Mouse (Mus musculus) gastrocnemius, adult 8-10 months (tissue): Measurements from ENCODE around the gene E2f2. TPM values are rescaled to one million over a fixed set of nuclear protein-coding genes. Genes with fewer than 3 reads are reported as not detected.

Experiments
- DNase-seq, 2 experiments: peaks; one replicate each; pipeline ENCODE4 v3.0.0; 2022; ENCODE audit warnings: low spot score in 2 of 2
- total RNA-seq, 4 experiments: library from RNA; stranded (reverse); gene quantifications; 2 replicates each; pipeline ENCODE4 v1.2.4; 2022

E2f2 gene
- total RNA-seq, 4 experiments from 2014 or later: 0.85 to 1.7 (median 1.5) TPM

GRCm38 (mm10) chr4:136144126-136144926 is 27.9 kb upstream of the E2f2 start:
- DNase-seq: peak; percentile 44 to 65

GRCm38 (mm10) chr4:136144927-136145292 is 27.3 kb upstream of the E2f2 start:
- DNase-seq: no peak

GRCm38 (mm10) chr4:136145362-136145885 is 26.8 kb upstream of the E2f2 start:
- DNase-seq: no peak

- DNase-seq: no peak
These were observed 26.0 kb upstream of the E2f2 start for GRCm38 (mm10) chr4:136145991-136146711.

DNA sequence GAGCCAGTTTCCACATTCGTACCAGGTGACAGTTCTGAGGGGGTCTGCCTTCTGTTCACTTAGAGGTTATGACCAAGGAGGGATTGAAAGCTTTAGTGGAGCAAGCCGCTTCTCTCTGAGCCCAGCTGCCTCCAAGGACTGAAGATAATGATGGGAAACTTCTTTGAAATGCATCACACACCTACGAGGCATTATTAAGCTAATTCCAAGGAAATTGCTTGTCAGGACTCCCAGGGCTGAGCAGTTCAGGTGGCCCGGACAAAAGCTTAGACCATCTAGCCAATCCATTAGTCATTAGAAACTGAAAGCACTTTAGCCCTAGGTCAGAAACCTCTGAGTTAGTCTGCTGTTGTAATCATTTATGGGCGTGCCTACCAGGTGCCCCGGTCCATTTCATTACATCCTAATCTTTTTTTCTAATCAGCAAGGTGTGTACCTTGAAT is 25.5 kb upstream of the E2f2 start:
- DNase-seq: no peak

GRCm38 (mm10) chr4:136147436-136148135 is 24.6 kb upstream of the E2f2 start:
- peak; percentile 77 to 85 for DNase-seq

- DNase-seq: peak in 1 of 2 experiments; percentile 49
These were observed 23.7 kb upstream of the E2f2 start for GRCm38 (mm10) chr4:136148342-136149044.

DNA sequence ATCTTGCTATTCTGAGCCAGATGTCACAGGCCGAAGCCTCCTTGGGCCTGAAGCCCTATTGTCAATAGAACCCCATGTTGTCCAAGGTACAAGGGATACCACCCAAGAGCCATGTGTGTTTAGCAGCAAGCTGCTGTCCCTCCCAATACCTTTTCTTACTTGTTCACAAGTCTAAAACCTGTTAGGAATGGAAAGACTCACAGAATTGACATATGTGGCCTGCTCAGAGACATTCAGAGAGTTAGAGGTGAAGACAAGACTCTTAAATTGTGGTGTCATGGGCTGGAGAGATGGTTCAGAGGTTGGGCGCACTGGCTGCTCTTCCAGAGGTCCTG is 23.2 kb upstream of the E2f2 start:
- DNase-seq: no peak

DNA sequence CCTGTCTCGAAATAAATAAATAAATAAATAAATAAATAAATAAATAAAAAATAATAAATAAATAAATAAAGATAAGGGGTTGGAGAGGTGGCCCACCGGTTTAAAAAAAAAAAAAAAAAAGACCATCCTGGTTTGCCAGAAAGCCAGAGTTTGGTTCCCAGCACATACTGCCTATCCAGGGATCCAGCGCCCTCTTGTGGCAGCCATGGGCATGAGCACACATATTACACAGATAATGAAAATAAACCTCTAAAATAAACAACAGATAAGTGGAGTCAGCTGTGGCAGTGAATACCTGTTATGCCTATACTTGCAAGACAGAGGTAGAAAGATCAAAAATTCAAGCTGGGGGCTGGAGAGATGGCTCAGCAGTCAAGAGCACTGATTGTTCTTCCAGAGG is 22.5 kb upstream of the E2f2 start:
- DNase-seq: no peak

- DNase-seq: no peak
These were observed 21.6 kb upstream of the E2f2 start for GRCm38 (mm10) chr4:136150596-136150995.

DNA sequence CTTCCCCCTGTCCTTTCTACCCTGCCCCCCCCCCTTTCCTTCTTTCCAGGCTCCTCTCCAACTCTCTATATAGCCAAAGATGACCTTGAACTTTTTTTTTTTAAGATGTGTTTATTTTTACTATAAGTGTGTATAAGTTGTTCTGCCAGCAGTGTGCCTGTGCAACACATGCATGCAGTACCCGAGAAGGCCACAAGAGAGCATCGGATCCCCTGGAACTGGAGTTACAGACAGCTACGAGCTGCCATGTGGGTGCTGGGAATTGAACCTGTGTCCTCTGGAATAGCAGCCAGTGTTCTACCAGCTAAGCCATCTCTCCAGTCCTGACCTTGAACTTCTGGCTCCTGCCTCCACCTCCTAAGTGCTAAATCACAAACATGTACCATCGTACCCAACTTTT is 19.4 kb upstream of the E2f2 start:
- no peak for DNase-seq

GRCm38 (mm10) chr4:136154462-136154861 is 17.7 kb upstream of the E2f2 start:
- no peak for DNase-seq

- no peak for DNase-seq
These were observed 13.7 kb upstream of the E2f2 start for GRCm38 (mm10) chr4:136158498-136158897.

DNA sequence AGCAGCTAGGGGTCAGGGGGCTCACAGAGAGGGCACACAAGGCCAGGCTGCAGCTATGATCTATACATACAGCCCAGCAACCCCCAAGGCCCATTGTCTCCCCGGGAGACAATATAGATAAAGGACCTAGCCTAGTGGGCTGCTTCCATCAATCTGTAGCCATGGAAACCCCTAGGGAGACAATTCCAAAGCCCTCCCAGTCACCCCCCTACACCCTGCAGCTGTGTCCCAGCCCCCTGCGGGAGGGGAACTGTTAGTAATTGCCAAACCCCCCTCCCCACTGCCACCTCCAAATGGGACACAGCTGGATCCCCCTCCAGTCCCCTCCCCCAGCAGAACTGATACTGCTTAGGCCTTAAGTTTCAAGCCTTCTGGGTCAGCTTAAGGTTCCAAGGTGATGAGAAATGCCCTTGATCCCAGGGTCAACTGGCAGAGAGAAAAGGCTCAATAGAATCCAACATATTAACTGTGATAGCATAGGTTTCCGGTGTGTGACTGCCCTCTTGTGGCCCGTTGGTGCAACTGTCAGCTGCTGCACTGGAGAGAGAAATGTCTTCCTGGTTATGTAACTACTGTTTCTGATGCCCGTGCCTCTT is 12.3 kb upstream of the E2f2 start:
- peak; percentile 41 to 62 for DNase-seq

DNA sequence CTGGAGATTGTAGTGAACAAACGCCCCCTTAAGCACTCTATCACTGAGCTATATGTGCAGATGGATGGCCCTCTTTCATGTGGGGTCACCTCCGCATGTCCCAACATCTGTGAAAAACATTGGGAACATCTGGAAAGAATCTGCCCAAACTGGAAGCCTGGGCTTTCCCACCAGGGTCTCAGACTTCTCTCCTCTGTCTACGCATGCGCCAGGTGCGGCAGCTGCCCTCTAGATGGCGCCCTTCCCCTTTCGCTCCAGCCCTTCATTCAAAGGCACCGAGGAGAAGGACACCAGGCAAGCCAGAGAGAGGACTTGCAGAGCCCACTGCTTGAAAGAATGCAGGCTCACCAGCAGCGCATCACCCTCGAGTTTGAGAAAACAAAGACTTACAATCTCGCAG is 8.7 kb upstream of the E2f2 start:
- peak; percentile 72 to 77 for DNase-seq

DNA sequence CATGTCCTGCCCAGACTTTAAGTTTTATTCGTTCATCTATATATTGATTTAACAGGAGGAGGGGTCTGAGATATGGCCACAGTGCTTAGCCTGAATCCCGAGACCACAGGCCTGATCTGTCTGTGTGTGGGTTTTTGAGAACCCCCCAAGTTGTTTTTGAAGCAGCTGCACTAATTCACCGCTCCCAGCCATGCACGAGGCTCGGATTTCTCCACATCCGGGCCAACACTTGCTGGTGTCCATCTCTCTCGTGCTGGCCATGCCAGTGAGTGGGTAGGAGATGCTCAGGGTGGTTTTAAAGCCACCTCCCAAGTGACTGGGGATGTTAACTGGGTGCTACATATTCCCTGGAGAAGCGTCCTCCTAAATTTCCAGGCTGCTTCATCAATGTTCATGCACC is 7.2 kb upstream of the E2f2 start:
- no peak for DNase-seq

DNA sequence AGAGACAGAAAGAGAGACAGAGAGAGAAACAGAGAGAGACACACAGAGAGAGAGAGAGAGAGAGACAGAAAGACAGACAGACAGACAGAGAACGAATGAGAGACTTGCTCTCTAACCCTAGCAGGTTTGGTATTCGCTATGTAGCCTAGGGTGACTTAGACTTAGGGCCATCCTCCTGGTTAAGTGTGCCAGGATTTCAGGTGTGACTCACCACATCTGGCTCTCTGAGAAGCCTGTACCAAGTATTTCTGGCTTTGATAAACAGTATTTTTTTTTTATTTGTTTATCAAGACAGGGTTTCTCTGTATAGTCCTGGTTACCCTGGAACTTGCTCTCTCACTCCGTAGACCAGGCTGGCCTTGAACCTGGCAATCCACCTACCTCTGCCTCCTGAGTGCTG is 4.5 kb upstream of the E2f2 start:
- no peak for DNase-seq

DNA sequence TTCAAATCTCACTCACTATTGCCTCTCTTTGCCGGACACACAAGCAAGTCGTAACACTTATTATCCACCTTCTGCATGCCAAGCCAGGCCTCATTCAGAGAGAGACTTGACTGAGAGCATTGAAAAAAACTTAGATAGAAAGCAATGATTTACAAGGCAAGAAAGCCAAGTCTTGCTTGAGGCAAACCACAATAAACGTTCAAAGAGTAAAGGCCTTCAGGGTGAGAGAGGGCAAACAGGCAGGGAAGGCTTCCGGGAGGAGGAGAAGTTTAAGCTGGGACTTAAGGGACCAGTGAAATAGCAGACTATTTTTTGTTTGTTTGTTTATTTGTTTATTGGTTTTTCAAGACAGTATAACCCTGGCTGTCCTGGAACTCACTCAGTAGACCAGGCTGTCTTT is 1.8 kb upstream of the E2f2 start:
- no peak for DNase-seq

DNA sequence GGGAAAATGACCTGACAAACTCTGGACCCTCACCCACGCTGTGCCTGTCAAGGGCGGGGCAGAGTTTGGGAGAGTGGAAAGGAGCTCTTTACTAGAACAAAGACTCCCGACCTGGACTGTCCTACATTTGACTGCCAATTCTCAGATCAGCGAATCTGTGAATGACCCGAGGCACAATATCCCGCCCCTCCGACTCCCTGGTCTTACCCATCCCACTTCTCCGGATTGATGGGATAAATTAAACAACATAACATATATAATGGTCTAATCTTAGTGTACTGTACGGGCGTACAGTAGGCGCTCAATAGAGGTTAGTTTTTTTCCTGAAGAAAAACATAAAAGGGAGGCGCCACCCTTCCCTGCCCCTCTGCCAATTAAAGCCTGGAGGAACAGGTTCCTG is 739 bp upstream of the E2f2 start:
- DNase-seq: no peak

- DNase-seq: peak in 1 of 2 experiments; percentile 20
These were observed 482 bp downstream of the E2f2 start for GRCm38 (mm10) chr4:136172542-136173209.
